Mouse (Mus musculus) neural tube, embryonic 14.5 days (tissue): ENCODE data around the gene Znrf3. TPM values are rescaled to one million over a fixed set of nuclear protein-coding genes. Genes with fewer than 3 reads are reported as not detected.
A peak's percentile ranks its signal among the peaks of the same experiment; 100 is the strongest.

Experiments used
- ATAC-seq: fragments of 200-750 bp; cut with Nextera tagmentation; 2 replicates; pipeline ENCODE4 v1.8.0; 2017; ENCODE audit warnings: low read depth, mild to moderate bottlenecking, moderate TSS enrichment, moderate library complexity
- H3K27ac ChIP-seq: fragments of 300-500 bp; sonication (generic); 2 replicates; pipeline ENCODE4 v1.5.1; 2014; ENCODE audit warnings: low read depth, mild to moderate bottlenecking, control low read depth, low read length, moderate library complexity, mixed read lengths
- H3K27me3 ChIP-seq: fragments of 300-500 bp; sonication (generic); 2 replicates; pipeline ENCODE4 v1.6.1; 2014; ENCODE audit warnings: low read length; ENCODE audit not compliant: control insufficient read depth, insufficient read depth
- H3K36me3 ChIP-seq: fragments of 300-500 bp; sonication (generic); 2 replicates; pipeline ENCODE4 v1.6.1; 2014; ENCODE audit warnings: low read length, mixed read lengths; ENCODE audit not compliant: control insufficient read depth, insufficient read depth
- H3K4me1 ChIP-seq: fragments of 300-500 bp; sonication (generic); 2 replicates; pipeline ENCODE4 v1.6.1; 2014; ENCODE audit warnings: low read length; ENCODE audit not compliant: control insufficient read depth, insufficient read depth
- H3K4me2 ChIP-seq: fragments of 300-500 bp; sonication (generic); 2 replicates; pipeline ENCODE4 v1.6.1; 2014; ENCODE audit warnings: mild to moderate bottlenecking, low read depth, low read length, control low read depth
- H3K4me3 ChIP-seq: fragments of 300-500 bp; sonication (generic); 2 replicates; pipeline ENCODE4 v1.5.1; 2014; ENCODE audit warnings: low read depth, low read length, control low read depth, mixed read lengths
- H3K9ac ChIP-seq: fragments of 300-500 bp; sonication (generic); replicated peaks from 2 replicates; pipeline ENCODE4 v1.6.1; 2014; ENCODE audit warnings: low read depth, mild to moderate bottlenecking, control low read depth, low read length, mixed read lengths
- H3K9me3 ChIP-seq: fragments of 300-500 bp; sonication (generic); 2 replicates; pipeline ENCODE4 v1.6.1; 2016; ENCODE audit warnings: low read length; ENCODE audit not compliant: control insufficient read depth
- WGBS: fragments of 180-500 bp; shearing (Covaris S2); extraction: QIAGEN DNeasy Blood & Tissue Kit; methylation state at CpG from one replicate; pipeline ENCODE4 v1.1.7; 2014; 5-methylcytosine and 5-hydroxymethylcytosine counted together
- polyA plus RNA-seq: library from polyadenylated mRNA; unstranded; fragments of >200 nt; fragmentation: Nextera tagmentation; extraction: Ambion mirVana; gene quantifications from 2 replicates; pipeline ENCODE4 v1.2.1, GENCODE M21; 2014

Znrf3 gene
- polyA plus RNA-seq, 1 experiment from 2014 or later: 9.6 TPM

- WGBS: 20% methylated on average over 11 of the region's 11 CpGs
- peak overlapping the region; percentile 81 for H3K4me3 ChIP-seq
- H3K27ac ChIP-seq: no peak overlapping the region
- no peaks in the 10 kb centered on the region for H3K36me3 ChIP-seq
- peak overlapping the region; percentile 91 for H3K4me2 ChIP-seq
- no peak overlapping the region for H3K9ac ChIP-seq
- no peaks in the 10 kb centered on the region for H3K9me3 ChIP-seq
- H3K4me1 ChIP-seq: peaks cover 16% of the 10 kb centered on the region
- no peak for ATAC-seq
- H3K27me3 ChIP-seq: no peaks in the 10 kb centered on the region
These were observed 856 bp upstream of the Znrf3 start for GRCm38 (mm10) chr11:5445452-5445953.

- ATAC-seq: peak; percentile 63
- 3% methylated on average over 27 of the region's 57 CpGs for WGBS
- Histone ChIP-seq H3K27ac (0 out of 2 replicates have a peak overlapping the region, but pooled peaks have one; percentile 34), H3K27me3 (no peaks in the 10 kb centered on the region), H3K4me1 (peaks cover 16% of the 10 kb centered on the region), H3K36me3 (no peaks in the 10 kb centered on the region), H3K4me3 (peak overlapping the region; percentile 81), H3K9me3 (no peaks in the 10 kb centered on the region), H3K4me2 (peak overlapping the region; percentile 91), H3K9ac (peak overlapping the region; percentile 82)
These were observed 431 bp downstream of the Znrf3 start for GRCm38 (mm10) chr11:5444234-5444598.

GRCm38 (mm10) chr11:5443511-5444233 lies 975 bp downstream of the Znrf3 start:
- WGBS: under 1% methylated on average over 32 of the region's 38 CpGs
- Histone ChIP-seq H3K36me3 (no peaks in the 10 kb centered on the region), H3K9me3 (no peaks in the 10 kb centered on the region), H3K9ac (peak overlapping the region; percentile 82), H3K27ac (0 out of 2 replicates have a peak overlapping the region, but pooled peaks have one; percentile 34), H3K4me1 (peaks cover 16% of the 10 kb centered on the region), H3K4me3 (peak overlapping the region; percentile 81), H3K27me3 (no peaks in the 10 kb centered on the region), H3K4me2 (peak overlapping the region; percentile 91)
- ATAC-seq: peak; percentile 23

- Histone ChIP-seq H3K9ac (no peak overlapping the region), H3K4me1 (peaks cover 16% of the 10 kb centered on the region), H3K4me3 (peak overlapping the region; percentile 81), H3K36me3 (no peaks in the 10 kb centered on the region), H3K9me3 (no peaks in the 10 kb centered on the region), H3K27me3 (no peaks in the 10 kb centered on the region), H3K27ac (no peak overlapping the region), H3K4me2 (peak overlapping the region; percentile 91)
- ATAC-seq: no peak
- WGBS: 11% methylated on average over 3 of the region's 3 CpGs
These were observed 2.0 kb downstream of the Znrf3 start for GRCm38 (mm10) chr11:5442590-5443021.

GRCm38 (mm10) chr11:5437646-5438045 lies 7.0 kb downstream of the Znrf3 start:
- no peaks in the 10 kb centered on the region for H3K36me3 ChIP-seq
- ATAC-seq: no peak
- peaks cover 2% of the 10 kb centered on the region for H3K4me1 ChIP-seq
- no peak overlapping the region for H3K27ac ChIP-seq
- H3K9ac ChIP-seq: no peak overlapping the region
- H3K27me3 ChIP-seq: no peaks in the 10 kb centered on the region
- WGBS: 95% methylated on average over 2 of the region's 2 CpGs
- no peak overlapping the region for H3K4me2 ChIP-seq
- no peak overlapping the region for H3K4me3 ChIP-seq
- no peaks in the 10 kb centered on the region for H3K9me3 ChIP-seq

- Histone ChIP-seq H3K27ac (no peak overlapping the region), H3K36me3 (no peaks in the 10 kb centered on the region)
- ATAC-seq: no peak
These were observed 7.7 kb downstream of the Znrf3 start for GRCm38 (mm10) chr11:5436988-5437387.

GRCm38 (mm10) chr11:5435493-5435892 lies 9.2 kb downstream of the Znrf3 start:
- ATAC-seq: no peak
- Histone ChIP-seq H3K4me1 (no peaks in the 10 kb centered on the region), H3K27ac (no peak overlapping the region), H3K36me3 (no peaks in the 10 kb centered on the region), H3K9me3 (no peaks in the 10 kb centered on the region), H3K4me3 (no peak overlapping the region), H3K4me2 (no peak overlapping the region), H3K9ac (no peak overlapping the region), H3K27me3 (no peaks in the 10 kb centered on the region)
- WGBS: 98% methylated on average over 1 of the region's 1 CpGs

More at GRCm38 (mm10) chr11:5436988-5437387, 7.7 kb downstream of the Znrf3 start:
- H3K9ac ChIP-seq: no peak overlapping the region
- H3K4me2 ChIP-seq: no peak overlapping the region
- H3K4me3 ChIP-seq: no peak overlapping the region
- H3K9me3 ChIP-seq: no peaks in the 10 kb centered on the region
- no peaks in the 10 kb centered on the region for H3K4me1 ChIP-seq
- H3K27me3 ChIP-seq: no peaks in the 10 kb centered on the region

- Histone ChIP-seq H3K4me3 (no peak overlapping the region), H3K9me3 (no peaks in the 10 kb centered on the region), H3K4me2 (no peak overlapping the region), H3K36me3 (no peaks in the 10 kb centered on the region), H3K4me1 (no peaks in the 10 kb centered on the region), H3K9ac (no peak overlapping the region), H3K27me3 (no peaks in the 10 kb centered on the region), H3K27ac (no peak overlapping the region)
- 62% methylated on average over 2 of the region's 2 CpGs for whole genome bisulfite sequencing
- ATAC-seq: no peak
These were observed 12.3 kb downstream of the Znrf3 start for GRCm38 (mm10) chr11:5432330-5432729.

- no peak for ATAC-seq
- WGBS: 66% methylated on average over 1 of the region's 1 CpGs
- H3K9me3 ChIP-seq: no peaks in the 10 kb centered on the region
- H3K4me3 ChIP-seq: no peak overlapping the region
- no peak overlapping the region for H3K4me2 ChIP-seq
- H3K27ac ChIP-seq: no peak overlapping the region
- H3K4me1 ChIP-seq: no peaks in the 10 kb centered on the region
- no peaks in the 10 kb centered on the region for H3K27me3 ChIP-seq
- no peak overlapping the region for H3K9ac ChIP-seq
- H3K36me3 ChIP-seq: no peaks in the 10 kb centered on the region
These were observed 13.8 kb downstream of the Znrf3 start for GRCm38 (mm10) chr11:5430863-5431262.
